Mouse (Mus musculus): ENCODE measurements around the gene Prickle1. TPM values are rescaled to one million over a fixed set of nuclear protein-coding genes. Genes with fewer than 3 reads are reported as not detected.

Gene Prickle1
- total and polyA plus RNA-seq, 2 experiments from 2014 or later, result 15.1 to 15.6 TPM

GRCm38 (mm10) chr15:93627836-93628797 lies 32.4 kb upstream of the Prickle1 start:
- Histone ChIP-seq H3K9ac (no peak overlapping the region), H3K27me3 (ENCODE audit: insufficient read depth, low read length) (no peaks in the 10 kb centered on the region), H3K36me3 (ENCODE audit: insufficient read depth) (no peaks in the 10 kb centered on the region), H3K27ac (ENCODE audit: low read depth, low read length) (no peak overlapping the region), H3K4me1 (ENCODE audit: insufficient read depth) (no peaks in the 10 kb centered on the region), H3K4me2 (ENCODE audit: low read depth) (no peak overlapping the region), H3K9me3 (ENCODE audit: low read length) (no peaks in the 10 kb centered on the region), H3K4me3 (ENCODE audit: low read depth, low read length) (no peak overlapping the region)
- DNase-seq (no peak), ATAC-seq (no peak)
- TF ChIP-seq CTCF (IDR thresholded peaks at IDR 0.05; ENCODE audit: low read depth), result no peak
- 76% methylated on average over 21 of the region's 21 CpGs for WGBS

- H3K27ac ChIP-seq (ENCODE audit: low read depth, low read length), result no peak overlapping the region
- no peaks in the 10 kb centered on the region for H3K36me3 ChIP-seq (ENCODE audit: insufficient read depth)
- no peak for ATAC-seq
- no peak overlapping the region for H3K9ac ChIP-seq
- no peaks in the 10 kb centered on the region for H3K27me3 ChIP-seq (ENCODE audit: insufficient read depth, low read length)
- TF ChIP-seq CTCF (IDR thresholded peaks at IDR 0.05; ENCODE audit: low read depth), result no peak
- no peak overlapping the region for H3K4me2 ChIP-seq (ENCODE audit: low read depth)
- no peak for DNase-seq
- no peak overlapping the region for H3K4me3 ChIP-seq (ENCODE audit: low read depth, low read length)
- no peaks in the 10 kb centered on the region for H3K4me1 ChIP-seq (ENCODE audit: insufficient read depth)
- 84% methylated on average over 4 of the region's 4 CpGs for WGBS
- H3K9me3 ChIP-seq (ENCODE audit: low read length), result no peaks in the 10 kb centered on the region
Observed at GRCm38 (mm10) chr15:93619551-93619950, 23.9 kb upstream of the Prickle1 start.

GRCm38 (mm10) chr15:93618442-93619150 lies 22.9 kb upstream of the Prickle1 start:
- no peak overlapping the region for H3K27ac ChIP-seq (ENCODE audit: low read depth, low read length)
- DNase-seq (no peak), ATAC-seq (no peak)
- H3K4me2 ChIP-seq (ENCODE audit: low read depth), result no peak overlapping the region
- no peak overlapping the region for H3K9ac ChIP-seq
- no peaks in the 10 kb centered on the region for H3K27me3 ChIP-seq (ENCODE audit: insufficient read depth, low read length)
- no peaks in the 10 kb centered on the region for H3K36me3 ChIP-seq (ENCODE audit: insufficient read depth)
- no peak for TF ChIP-seq CTCF (IDR thresholded peaks at IDR 0.05; ENCODE audit: low read depth)
- H3K4me1 ChIP-seq (ENCODE audit: insufficient read depth), result no peaks in the 10 kb centered on the region
- no peak overlapping the region for H3K4me3 ChIP-seq (ENCODE audit: low read depth, low read length)
- WGBS, result 74% methylated on average over 6 of the region's 6 CpGs
- H3K9me3 ChIP-seq (ENCODE audit: low read length), result no peaks in the 10 kb centered on the region

GRCm38 (mm10) chr15:93616277-93616676 lies 20.6 kb upstream of the Prickle1 start:
- whole genome bisulfite sequencing, result 74% methylated on average over 4 of the region's 4 CpGs
- Histone ChIP-seq H3K36me3 (ENCODE audit: insufficient read depth) (no peaks in the 10 kb centered on the region), H3K27me3 (ENCODE audit: insufficient read depth, low read length) (no peaks in the 10 kb centered on the region), H3K4me1 (ENCODE audit: insufficient read depth) (no peaks in the 10 kb centered on the region), H3K27ac (ENCODE audit: low read depth, low read length) (no peak overlapping the region), H3K9ac (no peak overlapping the region), H3K9me3 (ENCODE audit: low read length) (no peaks in the 10 kb centered on the region), H3K4me3 (ENCODE audit: low read depth, low read length) (no peak overlapping the region), H3K4me2 (ENCODE audit: low read depth) (no peak overlapping the region)
- ATAC-seq (no peak), DNase-seq (no peak)
- no peak for TF ChIP-seq CTCF (IDR thresholded peaks at IDR 0.05; ENCODE audit: low read depth)

GRCm38 (mm10) chr15:93615031-93615430 lies 19.3 kb upstream of the Prickle1 start:
- H3K4me3 ChIP-seq (ENCODE audit: low read depth, low read length), result no peak overlapping the region
- H3K27me3 ChIP-seq (ENCODE audit: insufficient read depth, low read length), result no peaks in the 10 kb centered on the region
- DNase-seq, result no peak
- no peak for ATAC-seq
- H3K36me3 ChIP-seq (ENCODE audit: insufficient read depth), result no peaks in the 10 kb centered on the region
- H3K4me1 ChIP-seq (ENCODE audit: insufficient read depth), result no peaks in the 10 kb centered on the region
- H3K4me2 ChIP-seq (ENCODE audit: low read depth), result no peak overlapping the region
- no peak for TF ChIP-seq CTCF (IDR thresholded peaks at IDR 0.05; ENCODE audit: low read depth)
- H3K9me3 ChIP-seq (ENCODE audit: low read length), result no peaks in the 10 kb centered on the region
- 66% methylated on average over 3 of the region's 3 CpGs for WGBS
- no peak overlapping the region for H3K27ac ChIP-seq (ENCODE audit: low read depth, low read length)
- no peak overlapping the region for H3K9ac ChIP-seq

- Histone ChIP-seq H3K4me1 (ENCODE audit: insufficient read depth) (no peaks in the 10 kb centered on the region), H3K27me3 (ENCODE audit: insufficient read depth, low read length) (no peaks in the 10 kb centered on the region), H3K36me3 (ENCODE audit: insufficient read depth) (no peaks in the 10 kb centered on the region), H3K4me2 (ENCODE audit: low read depth) (no peak overlapping the region), H3K9me3 (ENCODE audit: low read length) (no peaks in the 10 kb centered on the region), H3K9ac (no peak overlapping the region), H3K27ac (ENCODE audit: low read depth, low read length) (no peak overlapping the region), H3K4me3 (ENCODE audit: low read depth, low read length) (no peak overlapping the region)
- DNase-seq (no peak), ATAC-seq (no peak)
- TF ChIP-seq CTCF (IDR thresholded peaks at IDR 0.05; ENCODE audit: low read depth), result no peak
- WGBS, result 75% methylated on average over 3 of the region's 3 CpGs
Observed at GRCm38 (mm10) chr15:93613606-93614005, 17.9 kb upstream of the Prickle1 start.

Measured in forebrain, postnatal 0 days (tissue).